Mouse (Mus musculus): ENCODE results near the gene Eef1e1. TPM values are rescaled to one million over a fixed set of nuclear protein-coding genes. Genes with fewer than 3 reads are reported as not detected.
"Not testable (repeated sequence)": the region's sequence is repeated elsewhere in the genome, so short reads cannot be mapped to it uniquely, and the experiment has no call there.

The Eef1e1 gene
- total RNA-seq (2022): 10 to 100 TPM; 20.4 to 33.1 (median 31.2) TPM

DNA sequence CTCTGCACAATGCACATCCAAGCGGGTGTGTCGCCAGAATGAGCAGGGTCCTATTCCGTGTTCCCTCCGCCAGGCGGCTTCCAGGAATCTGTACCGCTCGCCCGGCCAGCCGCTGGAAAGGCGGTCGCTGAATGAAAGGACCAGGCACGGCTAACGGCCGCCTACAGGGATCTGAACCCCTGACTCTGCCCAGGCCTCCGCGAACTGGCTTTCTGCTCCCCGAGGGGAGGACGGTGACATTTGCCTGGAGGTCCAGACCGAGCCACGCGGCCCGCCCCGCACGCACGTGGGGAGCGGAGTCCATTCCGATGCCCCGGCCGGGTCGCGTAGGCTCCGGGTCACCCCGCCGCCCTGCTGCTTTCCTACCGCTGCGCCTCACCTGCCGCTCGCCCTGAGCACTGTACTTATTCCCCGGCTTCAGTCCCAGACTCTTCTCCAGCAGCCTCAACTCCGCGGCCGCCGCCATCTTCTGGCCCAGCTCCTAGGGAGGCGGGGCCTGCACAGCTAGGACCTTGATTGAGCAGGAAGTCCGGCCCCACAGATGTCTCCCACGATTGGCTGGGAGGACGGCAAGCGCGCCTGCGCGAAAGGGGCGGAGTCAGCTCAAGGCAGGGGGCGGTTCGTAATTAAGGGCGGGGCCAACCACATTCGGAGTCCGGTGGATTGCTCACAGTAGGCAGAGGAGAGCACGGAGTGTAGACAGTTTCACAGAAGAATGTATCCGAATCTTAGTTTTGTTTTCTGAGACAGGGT is at the start of gene Eef1e1:
TSS of gene Eef1e1 (minus strand) at position 531 of the 753 bp plus-strand sequence.
- peak; percentile 82 to 94 for DNase-seq (ENCODE audit: low spot score in 2 of 2)

DNA sequence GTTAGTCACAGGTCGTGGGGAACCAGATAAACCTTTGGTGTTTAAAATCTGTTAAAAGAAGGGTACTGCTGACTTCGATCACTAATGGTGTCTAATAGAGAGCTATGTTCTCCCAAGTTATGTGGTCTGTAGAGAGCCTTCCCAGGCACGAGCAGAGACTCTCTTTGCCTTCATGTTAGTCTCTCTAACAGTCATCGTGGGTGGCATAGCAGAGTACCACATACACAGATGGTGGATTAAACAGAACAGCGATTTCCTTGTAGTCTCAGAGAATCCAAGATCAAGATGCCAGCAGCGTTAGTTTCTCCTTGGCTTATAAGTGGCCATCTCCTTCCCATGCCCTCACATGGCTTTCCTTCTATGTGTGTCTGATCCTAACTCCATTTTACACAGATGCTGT is 32.0 kb upstream of the Eef1e1 start:
- DNase-seq (ENCODE audit: low spot score in 2 of 2): no peak

GRCm38 (mm10) chr13:38690028-38690427 is 31.2 kb upstream of the Eef1e1 start:
- DNase-seq (ENCODE audit: low spot score in 2 of 2): no peak

- DNase-seq (ENCODE audit: low spot score in 2 of 2): no peak
Measured at GRCm38 (mm10) chr13:38688761-38689160, 29.9 kb upstream of the Eef1e1 start.

DNA sequence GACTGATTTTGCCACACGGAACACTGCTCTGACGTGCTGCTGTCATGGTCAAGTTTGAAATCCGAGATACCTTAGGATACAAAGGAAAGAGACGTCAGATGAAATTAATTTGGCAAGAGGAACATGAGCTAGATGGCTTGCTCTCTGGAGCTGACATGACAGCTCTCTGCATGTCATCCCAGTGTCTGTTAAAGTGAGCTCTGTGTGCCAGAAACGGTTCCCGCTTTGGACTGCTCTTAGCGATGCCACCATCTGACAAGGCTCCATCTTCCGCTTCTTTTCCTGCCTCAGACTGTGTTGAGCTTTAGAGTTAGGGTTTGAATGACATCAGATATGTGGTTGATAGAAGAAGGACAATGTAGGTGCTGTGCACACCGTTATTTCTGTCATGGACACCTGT is 13.5 kb upstream of the Eef1e1 start:
- no peak for DNase-seq (ENCODE audit: low spot score in 2 of 2)

GRCm38 (mm10) chr13:38671451-38671850 is 12.6 kb upstream of the Eef1e1 start:
- not testable (repeated sequence) for DNase-seq (ENCODE audit: low spot score in 2 of 2)

DNA sequence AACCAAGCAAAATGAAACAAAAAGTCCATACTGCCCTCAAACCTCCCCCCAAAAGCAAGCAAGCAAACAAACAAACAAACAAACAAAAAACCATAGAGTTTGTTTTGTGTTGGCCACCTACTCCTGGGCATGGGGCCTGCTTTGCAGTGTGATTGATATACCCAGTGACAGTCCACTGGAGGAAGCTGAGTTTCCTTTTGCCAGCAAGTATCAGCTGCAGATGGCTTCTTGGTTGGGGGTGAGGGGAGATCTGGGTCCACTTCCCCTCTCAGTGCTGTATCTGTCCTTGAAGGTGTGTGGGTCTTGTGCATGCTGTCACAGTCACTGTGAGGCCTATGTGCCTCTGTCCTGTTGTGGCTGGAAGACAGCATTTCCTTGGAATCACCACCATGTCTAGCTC is 11.2 kb upstream of the Eef1e1 start:
- DNase-seq (ENCODE audit: low spot score in 2 of 2): no peak

DNA sequence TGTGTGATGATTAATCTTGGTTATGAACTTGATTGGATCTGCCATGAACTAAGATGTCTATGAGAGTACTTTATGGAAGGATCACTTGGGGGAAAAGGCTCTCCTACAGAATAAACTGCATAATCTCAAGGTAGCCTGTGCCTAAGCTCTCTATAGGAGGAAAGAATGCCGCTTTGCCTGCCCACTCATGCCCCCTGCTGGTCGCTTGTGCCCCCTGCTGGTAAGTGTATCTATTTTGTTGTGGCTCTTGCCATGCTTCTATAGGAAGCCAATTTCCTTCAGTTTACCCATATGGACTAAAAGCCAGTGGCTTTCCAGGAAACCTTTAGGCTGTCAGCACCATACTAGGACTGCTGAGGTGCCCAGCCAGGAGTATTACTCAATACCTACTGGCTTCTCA is 9.7 kb upstream of the Eef1e1 start:
- no peak for DNase-seq (ENCODE audit: low spot score in 2 of 2)

- no peak for DNase-seq (ENCODE audit: low spot score in 2 of 2)
Measured at GRCm38 (mm10) chr13:38664753-38665152, 5.9 kb upstream of the Eef1e1 start.

- DNase-seq (ENCODE audit: low spot score in 2 of 2): no peak
Measured at GRCm38 (mm10) chr13:38659524-38660136, 772 bp upstream of the Eef1e1 start.

- DNase-seq (ENCODE audit: low spot score in 2 of 2): no peak
Measured at GRCm38 (mm10) chr13:38657865-38658264, 993 bp downstream of the Eef1e1 start.

- no peak for DNase-seq (ENCODE audit: low spot score in 2 of 2)
Measured at GRCm38 (mm10) chr13:38650292-38650691, 8.6 kb downstream of the Eef1e1 start.

DNA sequence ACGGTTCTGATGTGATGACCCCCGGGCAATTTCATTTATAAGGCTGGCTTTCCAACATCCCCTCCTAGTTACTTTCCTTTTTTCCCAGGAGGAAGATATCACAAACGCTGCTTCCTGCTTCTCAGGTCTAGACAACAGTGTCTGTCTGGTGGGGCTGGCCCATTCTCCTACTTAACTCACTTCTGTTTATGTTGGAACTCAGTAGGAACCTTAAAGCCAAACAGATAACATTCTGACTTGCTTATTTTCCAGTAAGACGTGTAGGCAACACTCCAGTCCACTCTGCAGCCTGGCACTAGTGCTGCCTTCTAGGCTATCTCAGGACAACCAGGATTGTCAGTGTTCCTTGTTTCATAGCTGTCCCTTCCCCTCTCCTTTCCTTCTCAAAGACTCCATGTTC is 9.8 kb downstream of the Eef1e1 start:
- DNase-seq (ENCODE audit: low spot score in 2 of 2): no peak

- DNase-seq (ENCODE audit: low spot score in 2 of 2): no peak
Measured at GRCm38 (mm10) chr13:38641414-38641813, 17.4 kb downstream of the Eef1e1 start.

DNA sequence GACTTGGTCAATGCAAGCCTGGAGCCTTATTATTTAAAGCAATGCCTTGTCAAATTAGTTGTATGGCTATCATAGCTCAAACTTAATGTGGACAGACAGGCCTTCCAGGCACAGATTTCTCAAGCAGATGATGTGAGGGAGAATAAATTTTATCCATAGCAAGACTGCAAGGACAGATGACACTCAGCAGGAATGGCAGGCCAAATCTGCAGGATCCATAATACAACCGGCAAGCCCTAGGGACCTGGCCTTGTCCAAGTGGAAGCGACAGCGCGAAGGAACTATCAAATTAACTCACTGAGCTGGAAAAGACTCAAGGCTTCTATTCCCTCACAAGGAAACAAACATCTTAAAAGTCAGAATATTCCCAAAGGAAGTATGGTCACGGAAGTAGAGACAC is 17.9 kb downstream of the Eef1e1 start:
- no peak for DNase-seq (ENCODE audit: low spot score in 2 of 2)

DNA sequence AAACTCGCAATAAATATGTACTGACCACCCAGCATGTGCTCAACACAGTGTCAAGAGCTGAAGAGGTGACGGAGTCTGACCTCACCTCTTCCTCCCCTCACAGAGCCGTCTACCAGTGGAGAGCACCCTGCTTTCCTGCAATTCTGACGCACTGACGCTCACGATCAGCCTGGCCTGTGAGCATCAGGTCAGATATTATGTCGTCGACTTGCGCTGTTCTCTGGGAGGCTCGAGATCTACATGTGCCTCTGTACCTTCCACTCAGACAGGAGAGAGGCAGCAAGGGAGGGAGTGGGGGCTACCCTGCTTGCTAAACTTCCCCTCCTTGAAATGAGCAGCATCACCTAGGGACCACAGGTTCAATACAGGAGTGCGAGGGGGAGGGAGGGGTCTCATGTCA is 20.2 kb downstream of the Eef1e1 start:
- no peak for DNase-seq (ENCODE audit: low spot score in 2 of 2)

GRCm38 (mm10) chr13:38634800-38635269 is 24.0 kb downstream of the Eef1e1 start, which contains the start of gene Bloc1s5:
Bloc1s5 (minus strand) TSS chr13:38635109.
- DNase-seq (ENCODE audit: low spot score in 2 of 2): peak; percentile 94 to 95

GRCm38 (mm10) chr13:38634256-38634799 is 24.5 kb downstream of the Eef1e1 start:
- peak; percentile 53 to 88 for DNase-seq (ENCODE audit: low spot score in 2 of 2)

DNA sequence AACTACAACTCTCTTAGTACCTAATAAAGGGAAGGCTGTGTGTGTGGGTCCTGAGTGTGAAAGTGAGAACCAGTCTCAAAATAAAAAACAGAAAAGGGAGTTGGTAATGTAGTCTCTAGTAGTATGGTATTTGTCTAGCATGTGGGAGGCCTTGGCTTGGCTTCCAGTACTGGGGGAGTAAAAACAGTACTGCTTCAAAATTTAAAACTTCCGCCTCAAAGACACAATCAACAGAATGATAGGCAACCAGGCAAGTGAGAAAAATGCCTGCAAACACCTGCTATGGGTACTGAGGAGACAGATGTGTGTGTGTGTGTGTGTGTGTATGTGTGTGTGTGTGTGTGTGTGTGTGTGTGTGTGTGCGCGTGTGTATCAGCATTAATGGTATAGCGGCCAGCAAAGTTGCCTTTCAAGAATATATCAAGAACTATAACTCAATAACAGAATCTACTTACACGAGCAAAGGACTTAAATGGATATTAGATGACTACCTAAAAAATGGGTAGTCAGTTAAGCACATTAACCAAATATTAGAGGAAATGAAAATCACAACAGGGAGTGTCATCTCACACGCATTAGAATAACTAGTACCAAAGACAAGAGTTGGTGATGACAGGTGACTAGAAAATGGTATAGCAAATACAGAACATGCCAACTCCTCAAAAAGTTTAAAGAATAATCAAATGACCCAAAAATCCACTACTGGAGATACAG is 25.4 kb downstream of the Eef1e1 start:
- DNase-seq (ENCODE audit: low spot score in 2 of 2): peak in 1 of 2 experiments; percentile 44

DNA sequence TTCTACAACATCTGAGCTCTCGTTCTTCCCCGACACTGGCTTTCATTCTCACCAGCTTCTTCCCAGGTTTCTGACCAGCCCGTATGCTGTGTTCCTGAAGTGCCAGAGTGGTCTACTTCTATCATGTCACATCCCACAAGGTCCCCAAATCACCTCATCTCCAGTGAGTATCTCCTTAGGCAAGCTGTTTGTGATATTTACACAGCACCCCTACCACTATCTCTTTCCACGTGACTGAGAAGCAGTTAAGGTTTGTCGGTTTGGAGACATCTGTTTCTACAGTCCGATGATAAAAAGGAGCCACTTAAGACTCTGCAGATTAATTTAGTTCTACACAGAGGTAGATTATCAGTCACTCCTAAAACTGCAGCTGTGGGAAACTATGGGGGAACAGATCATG is 26.3 kb downstream of the Eef1e1 start:
- no peak for DNase-seq (ENCODE audit: low spot score in 2 of 2)

GRCm38 (mm10) chr13:38626229-38626525 is 32.7 kb downstream of the Eef1e1 start:
- DNase-seq (ENCODE audit: low spot score in 2 of 2): no peak

All from left cerebral cortex, adult 8-10 months (tissue).